Mouse (Mus musculus) megakaryocyte-erythroid progenitor cell, adult 5-6 weeks (primary cell): ENCODE measurements at regions not wholly inside any gene's neighbourhood (a gene's known extent, or its start where the extent isn't known, plus 50 kb on each side); places are given as distances from the start of the nearest gene placed in this dataset.
"Not testable (repeated sequence)": the region's sequence is repeated elsewhere in the genome, so short reads cannot be mapped to it uniquely, and the experiment has no call there.

Source experiments
- ATAC-seq: replicated peaks from 2 replicates; pipeline ENCODE4 v1.8.0; 2016; ENCODE audit warnings: mild to moderate bottlenecking, inconsistent platforms; ENCODE audit not compliant: severe bottlenecking, poor library complexity, low FRiP score, low TSS enrichment

DNA sequence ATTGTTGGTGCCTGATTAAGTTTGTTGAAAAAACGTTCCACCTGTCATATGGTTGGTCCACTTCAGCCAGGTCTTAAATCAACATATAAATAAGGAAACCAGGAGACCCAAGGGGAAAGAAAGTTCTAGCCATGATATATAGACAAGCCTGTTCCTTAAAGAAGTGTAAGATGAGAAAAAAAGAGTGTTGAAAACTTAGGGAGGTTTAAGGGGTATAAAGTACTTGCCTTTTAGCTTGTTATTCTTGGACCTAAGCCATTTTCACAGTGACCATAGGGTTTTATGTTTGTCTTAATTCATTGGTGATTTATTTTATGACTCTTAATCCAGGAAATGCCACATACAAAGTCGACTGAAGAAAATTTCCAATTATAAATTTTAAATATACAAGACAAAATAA is 602.9 kb upstream of the Marcks start:
- ATAC-seq: no peak

DNA sequence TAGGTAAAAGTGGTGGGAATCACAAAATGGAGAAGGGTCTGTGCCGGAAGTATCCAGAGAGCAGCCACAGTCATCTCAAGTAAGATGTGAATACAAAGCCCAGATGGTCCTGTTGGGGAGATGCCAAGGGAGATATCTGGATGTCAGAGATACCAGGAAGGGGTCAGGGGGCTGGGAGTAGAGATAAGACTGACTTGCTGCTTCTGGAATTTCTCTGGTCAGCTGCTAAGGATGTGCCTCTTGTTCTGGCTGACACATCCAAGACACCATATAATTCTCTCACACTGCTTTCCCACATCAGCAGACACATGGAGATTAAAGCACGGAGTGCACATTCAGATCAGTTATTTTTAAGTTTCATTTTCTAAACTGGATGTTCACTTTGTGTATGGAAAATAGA is 600.3 kb upstream of the Marcks start:
- no peak for ATAC-seq

DNA sequence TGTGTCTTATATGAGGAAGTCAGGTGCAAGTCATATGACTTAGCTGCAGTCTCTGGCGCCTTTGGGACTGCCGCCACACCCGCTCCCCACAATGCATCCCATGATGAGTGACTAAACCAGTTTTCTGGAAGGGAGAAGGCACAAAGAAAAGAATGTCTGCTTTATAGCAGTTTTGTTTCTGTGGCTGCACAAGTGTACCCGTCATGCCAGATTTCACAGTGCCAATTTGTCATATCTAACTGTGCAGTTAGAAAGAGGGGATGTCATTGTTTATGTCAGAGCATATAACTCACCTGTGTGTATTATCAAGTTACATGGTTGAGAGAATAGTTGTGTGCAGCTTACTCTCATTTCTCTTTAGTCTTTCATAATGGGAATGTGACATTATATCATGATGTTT is 586.9 kb upstream of the Marcks start:
- ATAC-seq: no peak

DNA sequence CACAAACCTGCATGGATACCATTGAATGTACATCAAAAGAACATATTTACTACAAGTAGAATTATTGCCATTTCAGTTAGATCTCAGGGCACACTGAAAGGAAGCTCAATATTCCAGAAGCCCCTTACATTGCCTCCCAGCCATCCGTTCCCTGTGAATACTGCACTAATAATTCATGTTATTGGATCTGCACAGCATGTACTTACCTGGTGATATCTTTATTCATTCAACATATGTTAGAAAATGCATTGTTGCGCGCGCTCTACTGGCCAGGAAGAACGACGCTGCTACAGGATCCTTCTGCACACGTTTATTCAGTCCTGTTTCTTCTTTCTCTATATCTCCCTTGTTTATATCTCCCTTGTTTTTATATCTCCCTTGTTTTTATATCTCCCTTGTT is 586.3 kb upstream of the Marcks start:
- not testable (repeated sequence) for ATAC-seq

DNA sequence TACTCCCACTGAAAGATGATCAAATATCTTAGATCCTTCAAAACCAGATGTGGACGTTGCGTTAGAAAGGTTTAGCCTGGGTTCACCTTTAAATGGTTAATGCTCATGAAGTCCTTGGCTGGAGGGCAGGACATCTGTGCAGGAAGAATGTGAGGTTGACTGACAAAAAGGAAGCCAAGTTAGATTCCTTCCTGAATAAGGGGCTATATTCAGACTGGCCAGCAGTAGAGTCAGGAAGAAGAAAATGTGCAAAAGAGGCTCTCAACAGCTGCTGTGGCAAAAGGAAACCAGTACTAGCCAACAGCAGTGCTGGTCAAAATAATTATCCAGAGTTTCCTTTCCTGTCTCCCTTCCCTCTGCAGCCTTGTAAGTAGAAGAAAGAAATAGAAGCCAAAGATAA is 582.0 kb upstream of the Marcks start:
- ATAC-seq: no peak

DNA sequence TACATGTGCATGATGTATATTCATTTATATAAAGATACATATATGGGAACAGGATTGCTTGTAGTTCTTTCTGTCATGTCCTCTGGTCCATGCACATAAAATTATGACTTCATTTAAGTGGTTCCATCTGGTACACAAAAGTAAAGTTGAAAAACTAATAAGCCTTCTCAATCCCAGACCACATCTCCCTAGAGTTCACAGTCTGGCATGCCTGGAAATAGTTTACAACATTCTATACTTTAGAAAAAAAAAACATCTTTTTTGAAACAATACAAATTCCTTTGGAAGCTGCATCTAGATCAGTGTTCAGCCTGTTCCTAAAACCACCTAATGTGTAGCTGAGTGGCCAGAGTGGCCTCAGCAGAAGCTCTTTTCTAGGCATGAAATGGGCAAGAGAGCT is 578.2 kb upstream of the Marcks start:
- ATAC-seq: no peak

DNA sequence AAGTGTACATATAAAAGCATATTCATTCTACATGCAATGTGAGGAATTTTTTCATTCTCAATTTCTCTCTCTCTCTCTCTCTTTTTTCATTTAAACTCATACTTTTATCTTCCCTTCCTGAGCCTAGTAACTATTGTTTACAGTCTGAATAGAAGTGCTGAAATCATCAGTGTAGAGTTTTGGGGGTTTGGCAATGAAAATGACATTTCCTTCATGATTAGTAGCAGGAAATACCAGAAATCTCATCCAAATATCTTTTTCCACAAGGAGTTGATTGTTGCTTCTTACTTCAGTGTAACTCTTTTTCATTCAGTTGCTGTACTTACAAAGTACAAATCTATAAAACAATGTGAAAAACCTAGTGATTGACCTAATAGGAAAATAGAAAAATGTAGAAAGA is 572.7 kb upstream of the Marcks start:
- ATAC-seq: no peak

DNA sequence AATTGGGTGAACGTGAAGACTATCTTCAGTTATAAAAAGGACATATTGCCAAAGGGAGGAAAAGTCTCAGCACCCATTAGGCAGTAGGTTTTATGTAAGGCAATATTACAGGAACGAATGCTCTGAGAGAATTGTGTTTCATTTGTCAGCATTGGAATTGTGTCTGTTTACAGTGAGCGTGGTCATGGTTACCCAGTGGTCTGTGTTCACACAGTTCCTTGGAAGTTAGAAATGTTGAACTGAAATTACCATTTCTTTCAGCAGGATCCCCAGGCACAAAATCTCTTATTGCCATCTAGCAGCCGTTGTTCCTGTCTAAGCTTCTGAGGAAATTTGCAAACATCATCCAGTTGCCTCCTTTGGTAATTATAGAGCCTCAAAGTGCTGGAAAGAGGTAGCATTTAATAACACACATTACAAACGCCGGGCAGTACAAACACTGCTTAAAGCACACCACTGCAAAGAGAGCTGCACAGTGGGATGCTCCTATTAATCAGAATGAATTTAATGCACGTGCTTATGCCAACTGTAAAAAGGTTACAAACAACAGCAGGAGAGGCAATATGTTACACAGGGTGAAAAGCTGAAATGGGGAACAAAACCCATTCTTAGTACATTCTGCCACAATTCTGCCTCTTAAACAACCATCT is 555.4 kb upstream of the Marcks start:
- ATAC-seq: no peak

DNA sequence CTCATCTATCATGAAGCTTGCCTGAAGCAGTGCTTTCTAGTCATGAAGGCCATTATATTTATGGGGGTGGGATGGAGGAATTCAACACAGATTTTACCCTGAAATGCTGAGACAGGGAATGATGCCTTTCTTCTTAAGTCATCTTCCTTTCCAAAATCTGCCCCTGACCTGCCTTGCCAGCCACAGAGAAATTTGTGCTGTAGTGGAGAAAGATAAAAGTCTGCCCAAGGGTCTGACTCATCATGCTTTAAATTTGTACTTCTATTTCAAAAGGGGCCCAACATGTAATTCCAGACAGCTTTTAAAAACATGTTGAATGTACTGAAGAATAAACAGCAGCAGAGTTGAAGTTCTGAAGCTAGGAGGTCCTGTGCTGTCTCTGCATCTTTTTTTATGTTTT is 554.1 kb upstream of the Marcks start:
- ATAC-seq: no peak

DNA sequence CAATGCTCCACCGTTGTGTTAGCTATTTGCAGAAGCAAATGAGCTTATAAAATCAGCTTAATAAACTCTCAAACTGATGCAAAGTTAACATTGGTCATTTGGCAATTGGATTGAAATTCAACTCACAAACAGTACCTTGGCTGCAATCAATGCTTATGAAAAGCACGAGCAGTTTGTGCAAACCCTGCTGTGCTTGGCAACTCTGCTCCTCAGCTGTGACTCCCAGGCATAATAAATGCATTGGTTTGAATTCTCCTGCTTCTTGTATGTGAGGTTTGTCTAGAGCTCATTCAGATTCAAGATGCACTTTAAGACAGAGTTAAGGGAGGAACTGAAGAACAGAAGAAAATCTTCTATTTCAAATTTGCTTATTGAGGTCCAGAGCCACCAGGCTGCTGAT is 553.2 kb upstream of the Marcks start:
- ATAC-seq: no peak

DNA sequence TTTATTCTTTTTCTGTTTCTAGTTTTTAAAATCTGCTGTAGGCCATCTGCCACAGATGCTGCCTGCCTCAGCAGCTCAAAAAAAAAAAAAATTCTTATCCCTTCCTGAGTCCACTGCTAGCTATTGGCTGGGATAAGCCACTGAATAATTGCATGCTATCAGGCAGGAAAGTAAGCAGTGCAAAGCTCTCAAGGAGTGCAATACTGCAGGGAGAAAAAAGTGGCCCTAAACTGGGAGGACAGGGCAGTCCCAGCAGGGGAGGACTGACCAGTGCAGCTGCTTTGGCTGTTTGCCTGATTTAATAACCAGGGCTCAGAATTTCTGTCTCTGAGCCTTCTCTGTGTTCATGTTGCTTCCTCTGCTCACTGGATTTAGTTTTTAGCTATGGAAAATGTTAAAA is 544.4 kb upstream of the Marcks start:
- no peak for ATAC-seq

DNA sequence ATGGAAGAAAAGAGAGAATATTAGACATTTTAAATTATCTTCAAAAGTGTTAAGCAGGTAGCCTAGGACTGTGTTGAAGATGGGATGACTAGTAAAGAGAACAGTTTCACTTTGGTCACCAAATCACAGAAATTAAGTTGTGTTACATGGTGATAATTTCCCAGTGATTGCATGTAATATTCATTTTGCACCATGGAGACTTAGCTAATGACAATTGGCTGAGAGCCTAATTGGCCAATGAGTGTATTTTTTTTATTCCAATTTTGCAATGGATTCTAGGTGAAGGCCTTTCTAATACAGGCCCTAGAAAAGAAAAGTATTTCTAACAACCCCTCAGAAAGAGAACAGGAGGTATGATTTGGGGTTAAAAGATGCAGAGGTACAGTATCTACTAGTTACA is 541.9 kb upstream of the Marcks start:
- ATAC-seq: no peak

DNA sequence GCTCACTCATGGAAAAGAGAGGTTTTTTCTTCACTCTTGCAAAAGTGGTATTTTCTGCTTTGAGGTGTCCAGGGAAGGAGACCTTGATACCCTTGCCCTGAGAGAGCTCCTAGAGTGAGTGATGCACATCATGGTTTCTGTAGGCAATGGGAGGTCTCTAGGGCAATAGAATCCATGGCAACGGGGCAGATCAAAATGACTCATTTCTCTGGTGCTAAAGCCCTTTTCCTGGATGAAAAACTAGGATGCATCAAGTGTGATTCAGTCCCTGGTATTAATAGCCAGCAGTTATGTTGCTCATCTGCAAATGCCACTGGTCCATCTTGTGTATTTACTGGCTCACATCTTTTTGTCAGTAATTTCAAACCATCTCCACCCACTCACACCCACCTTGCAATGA is 539.1 kb upstream of the Marcks start:
- no peak for ATAC-seq

DNA sequence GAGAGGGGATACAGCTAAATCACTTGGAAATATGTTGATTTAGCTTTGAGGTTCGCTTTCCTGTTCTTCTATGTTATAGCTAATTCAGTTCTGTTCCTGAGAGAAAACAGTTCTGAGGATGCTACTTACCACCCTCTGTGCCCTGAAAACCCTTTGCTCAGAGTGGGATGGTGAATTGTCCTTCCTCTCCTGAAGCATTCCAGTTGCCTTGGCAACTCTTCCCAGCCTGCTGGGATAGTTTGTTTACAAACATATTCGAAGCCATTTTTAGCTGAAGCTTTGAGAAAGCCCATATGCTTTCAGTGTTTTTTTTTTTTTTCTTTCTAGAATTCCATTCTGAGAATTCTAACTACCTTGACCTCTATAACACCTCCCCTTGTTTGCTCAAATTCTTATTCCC is 530.1 kb upstream of the Marcks start:
- ATAC-seq: no peak

DNA sequence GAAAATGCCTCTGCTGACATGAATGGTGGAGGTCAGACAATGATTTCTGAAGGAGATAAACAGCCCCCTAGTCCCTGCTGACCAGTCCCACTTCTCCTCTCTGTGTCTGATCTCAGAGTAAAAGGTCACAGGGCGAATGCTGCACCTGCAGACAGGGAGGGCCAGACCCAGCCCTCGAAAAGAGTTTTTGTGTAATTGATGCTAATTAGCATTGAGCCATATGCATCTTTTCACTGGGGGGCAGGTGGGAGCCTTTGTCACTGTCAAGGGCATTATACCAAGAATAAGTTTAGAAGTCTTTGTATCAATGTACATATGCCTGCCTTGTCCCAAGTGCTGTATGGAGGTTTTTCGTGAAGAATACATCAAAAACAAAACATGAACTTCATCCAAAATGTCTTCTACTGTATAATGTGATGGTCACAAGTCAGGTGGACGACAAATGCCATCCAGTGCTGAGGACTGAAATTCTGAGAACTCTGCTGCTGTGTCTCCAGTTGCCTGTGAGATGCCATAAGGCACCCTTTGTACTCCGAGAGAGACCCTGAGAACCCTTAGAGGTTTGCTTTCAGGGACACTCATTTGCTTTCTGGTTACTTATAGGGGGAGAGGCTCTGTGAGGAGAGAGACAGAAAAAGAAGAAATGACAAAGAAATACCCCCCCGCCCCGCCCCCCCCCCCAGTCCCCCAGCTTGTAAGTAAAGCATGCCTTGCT is 528.5 kb upstream of the Marcks start:
- ATAC-seq: no peak

DNA sequence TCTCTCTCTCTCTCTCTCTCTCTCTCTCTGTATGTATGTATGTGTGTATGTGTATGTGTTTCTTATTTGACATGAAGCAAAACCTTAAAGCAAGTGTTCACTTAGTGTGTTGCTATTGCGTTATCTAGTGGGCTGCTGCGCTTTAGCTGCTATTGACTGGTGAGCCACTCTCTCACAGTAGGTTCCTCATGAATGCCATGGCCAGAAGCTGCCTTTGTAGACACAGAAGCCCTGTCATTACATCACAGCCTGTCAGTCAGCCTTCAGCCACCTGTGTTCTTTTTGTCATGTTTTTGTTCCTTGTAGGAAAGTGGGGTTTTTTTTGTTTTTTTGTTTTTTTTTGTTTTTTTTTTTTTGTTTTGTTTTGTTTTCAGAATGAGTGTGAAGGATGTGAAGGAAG is 527.8 kb upstream of the Marcks start:
- no peak for ATAC-seq

DNA sequence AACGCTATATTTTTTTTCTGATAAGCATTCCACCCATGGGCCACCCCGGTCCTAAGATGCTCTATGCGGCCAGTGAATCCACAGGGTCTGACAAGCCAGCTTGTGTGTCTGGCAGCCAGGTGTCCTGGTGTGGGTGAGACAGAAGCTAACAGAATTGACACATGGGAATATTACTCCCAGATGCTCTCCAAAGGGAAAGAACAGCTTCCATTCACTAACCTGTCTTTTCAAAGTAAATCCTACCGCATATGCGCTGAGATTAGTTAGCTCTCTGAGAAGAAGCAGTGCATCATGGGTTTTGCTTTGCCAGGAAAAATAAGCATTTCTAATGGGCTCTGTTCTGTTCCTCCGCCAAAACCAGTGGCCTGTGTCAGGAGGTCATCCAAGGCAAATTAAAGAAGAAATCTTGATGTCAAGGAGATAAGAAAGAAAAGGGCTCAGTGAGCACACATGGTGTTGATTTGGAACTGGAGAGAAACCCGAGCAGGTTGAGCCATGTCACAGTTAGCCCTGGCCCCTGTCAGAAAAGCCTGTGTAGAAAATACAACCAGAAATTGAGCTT is 498.4 kb upstream of the Marcks start:
- no peak for ATAC-seq

DNA sequence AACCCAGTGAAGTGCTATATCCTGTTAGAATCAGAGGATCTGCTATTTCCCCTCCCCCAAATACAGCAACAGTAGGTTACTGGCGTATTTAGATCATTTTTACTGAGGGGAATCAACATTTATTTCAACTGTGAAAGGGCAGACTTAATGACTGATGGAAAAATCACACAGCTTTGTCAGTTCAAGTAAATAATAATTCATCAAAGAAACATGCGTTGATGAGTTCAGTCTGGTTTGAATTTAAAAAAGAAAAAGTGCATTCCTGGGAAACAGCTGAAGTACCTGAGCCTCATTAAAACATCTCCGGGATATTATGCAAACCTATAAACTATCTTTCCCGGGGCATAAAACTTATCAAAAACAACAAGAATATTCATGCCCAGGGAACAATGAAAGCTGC is 497.7 kb upstream of the Marcks start:
- no peak for ATAC-seq

DNA sequence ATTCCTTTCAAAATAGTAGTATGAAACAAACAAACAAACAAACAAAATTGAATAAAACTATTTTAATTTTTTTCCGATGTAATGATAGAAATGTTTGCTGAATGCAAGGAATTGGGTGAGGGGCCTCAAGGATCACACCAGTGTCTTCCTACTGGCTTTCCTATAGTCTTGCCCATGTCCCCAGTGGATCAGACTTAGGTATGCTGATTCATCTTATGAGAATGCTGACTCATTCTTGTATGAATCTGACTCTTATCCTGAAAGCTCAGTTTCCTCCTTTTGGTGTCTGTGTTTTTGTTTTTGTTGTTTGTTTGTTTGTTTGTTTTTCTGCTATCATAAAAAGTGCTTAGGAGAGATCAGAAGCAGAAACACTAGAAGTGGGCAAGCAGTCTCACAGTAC is 491.7 kb upstream of the Marcks start:
- no peak for ATAC-seq

DNA sequence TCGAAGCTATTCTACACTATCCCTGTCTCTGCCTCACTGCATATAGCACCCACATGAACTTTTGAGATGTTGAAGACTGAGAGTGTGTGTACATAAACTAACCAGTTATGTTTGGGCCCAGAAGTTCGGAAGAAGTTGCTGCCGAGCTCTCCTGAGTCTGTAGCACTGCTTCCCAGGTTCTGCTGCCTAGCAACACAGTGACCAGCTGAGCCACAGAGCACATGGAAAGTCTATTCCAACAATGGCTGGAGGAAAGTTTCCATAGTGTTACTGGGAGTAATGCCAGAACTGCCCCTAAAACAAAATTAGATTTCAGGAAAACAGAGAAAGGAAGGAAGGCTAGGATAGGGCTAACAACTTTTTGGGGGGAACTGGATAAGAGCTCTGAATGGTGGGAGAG is 489.2 kb upstream of the Marcks start:
- no peak for ATAC-seq

DNA sequence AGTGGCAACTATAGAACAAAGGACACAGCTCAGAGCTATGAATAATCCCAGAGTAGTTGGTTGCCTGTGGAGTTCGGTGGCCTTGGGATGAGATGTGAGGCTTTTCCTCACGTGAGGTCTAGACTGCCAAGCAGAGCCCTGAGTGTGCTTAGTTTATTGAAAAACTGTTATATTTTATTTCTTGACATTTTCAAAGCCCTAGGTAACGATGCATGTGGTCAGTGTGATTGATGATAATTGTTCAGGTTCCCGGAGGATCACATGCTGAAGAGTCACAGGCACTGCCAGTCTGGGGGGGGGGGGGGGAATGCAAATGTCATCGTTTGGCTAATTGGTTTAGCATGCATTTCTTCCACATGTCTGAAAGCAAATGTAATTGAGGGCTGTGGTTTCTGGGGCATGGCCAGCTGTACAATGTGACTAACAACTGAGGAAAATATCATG is 488.1 kb upstream of the Marcks start:
- no peak for ATAC-seq
